Mouse (Mus musculus) forebrain, embryonic 16.5 days (tissue): ENCODE data around the gene Patz1. TPM values are rescaled to one million over a fixed set of nuclear protein-coding genes. Genes with fewer than 3 reads are reported as not detected.

Experiments used
- ATAC-seq: fragments of 200-750 bp; cut with Nextera tagmentation; 2 replicates; pipeline ENCODE4 v1.8.0; 2017; ENCODE audit warnings: mild to moderate bottlenecking, moderate library complexity
- H3K27ac ChIP-seq: fragments of 300-500 bp; sonication (generic); 2 replicates; pipeline ENCODE4 v1.5.1; 2014; ENCODE audit warnings: low read length, control low read depth
- H3K27me3 ChIP-seq: fragments of 300-500 bp; sonication (generic); replicated peaks from 2 replicates; pipeline ENCODE4 v1.6.1; 2014; ENCODE audit warnings: low read length; ENCODE audit not compliant: control insufficient read depth, insufficient read depth
- H3K36me3 ChIP-seq: fragments of 300-500 bp; sonication (generic); 2 replicates; pipeline ENCODE4 v1.6.1; 2014; ENCODE audit not compliant: control insufficient read depth, insufficient read depth
- H3K4me1 ChIP-seq: fragments of 300-500 bp; sonication (generic); replicated peaks from 2 replicates; pipeline ENCODE4 v1.6.1; 2014; ENCODE audit warnings: low read length; ENCODE audit not compliant: control insufficient read depth, insufficient read depth
- H3K4me2 ChIP-seq: fragments of 300-500 bp; sonication (generic); 2 replicates; pipeline ENCODE4 v1.6.1; 2014; ENCODE audit warnings: mild to moderate bottlenecking, low read length, control low read depth
- H3K4me3 ChIP-seq: fragments of 300-500 bp; sonication (generic); replicated peaks from 2 replicates; pipeline ENCODE4 v1.5.1; 2014; ENCODE audit warnings: mild to moderate bottlenecking, low read length, control low read depth
- H3K9ac ChIP-seq: fragments of 300-500 bp; sonication (generic); replicated peaks from 2 replicates; pipeline ENCODE4 v1.6.1; 2014; ENCODE audit warnings: low read depth, low read length, control low read depth
- H3K9me3 ChIP-seq: fragments of 300-500 bp; sonication (generic); 2 replicates; pipeline ENCODE4 v1.6.1; 2016; ENCODE audit warnings: low read length; ENCODE audit not compliant: control insufficient read depth
- WGBS: fragments of 180-500 bp; shearing (Covaris S2); extraction: QIAGEN DNeasy Blood & Tissue Kit; methylation state at CpG from one replicate; pipeline ENCODE4 v1.1.7; 2014; 5-methylcytosine and 5-hydroxymethylcytosine counted together
- polyA plus RNA-seq: library from polyadenylated mRNA; unstranded; fragments of >200 nt; fragmentation: Nextera tagmentation; extraction: Ambion mirVana; gene quantifications from 2 replicates; pipeline ENCODE4 v1.2.1, GENCODE M21; 2015

The Patz1 gene
- polyA plus RNA-seq, 1 experiment from 2014 or later: 56.6 TPM

DNA sequence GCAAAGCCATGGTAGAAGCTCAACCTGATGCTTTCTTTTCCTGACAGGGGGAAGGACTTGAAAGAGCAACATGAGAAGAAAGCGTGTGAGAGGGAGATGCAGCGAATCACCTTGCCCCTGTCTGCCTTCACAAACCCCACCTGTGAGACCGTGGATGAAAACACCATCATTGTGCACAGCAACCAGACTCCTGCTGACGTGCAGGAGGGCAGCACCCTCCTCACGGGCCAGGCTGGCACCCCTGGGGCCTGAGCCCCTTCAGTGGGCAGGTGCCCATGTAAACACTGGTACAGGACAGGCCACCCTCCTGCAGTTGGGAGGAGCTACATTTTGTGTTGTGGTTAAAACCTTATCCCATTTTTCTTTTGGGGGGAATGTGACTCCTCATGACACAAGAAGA is 52.8 kb downstream of the Patz1 start:
- H3K4me3 ChIP-seq: no peak overlapping the region
- H3K36me3 ChIP-seq: peaks cover 15% of the 10 kb centered on the region; the same call in 1 of the 2 replicates
- no peak overlapping the region for H3K27ac ChIP-seq
- no peaks in the 10 kb centered on the region for H3K27me3 ChIP-seq
- no peak overlapping the region for H3K9ac ChIP-seq
- WGBS: 81% methylated on average over 5 of the region's 5 CpGs
- H3K9me3 ChIP-seq: no peaks in the 10 kb centered on the region
- ATAC-seq: no peak
- H3K4me2 ChIP-seq: no peak overlapping the region
- H3K4me1 ChIP-seq: peaks cover 10% of the 10 kb centered on the region

DNA sequence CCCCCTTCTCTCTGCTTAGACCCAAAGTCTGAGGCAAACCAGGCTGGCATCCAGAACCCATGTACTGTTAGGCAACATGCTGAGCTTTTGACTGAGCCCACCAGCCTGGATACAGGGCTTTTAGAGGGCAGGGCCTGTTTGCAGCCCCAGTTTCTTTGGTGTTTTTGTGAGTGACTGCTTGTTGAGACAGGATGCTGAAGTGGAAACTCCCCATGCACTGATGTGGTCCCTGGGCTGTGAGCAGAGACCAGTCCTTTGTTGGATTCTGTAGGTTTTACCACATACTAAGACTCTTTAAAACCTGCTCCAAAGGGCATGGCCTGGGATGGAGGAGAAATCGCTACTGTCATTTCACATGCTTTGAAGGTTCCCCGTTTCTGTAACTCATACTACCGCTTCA is 56.2 kb downstream of the Patz1 start:
- Histone ChIP-seq H3K9ac (no peak overlapping the region), H3K36me3 (peaks cover 15% of the 10 kb centered on the region; the same call in 1 of the 2 replicates), H3K9me3 (no peaks in the 10 kb centered on the region), H3K4me1 (no peaks in the 10 kb centered on the region; the same call in 1 of the 2 replicates), H3K27me3 (no peaks in the 10 kb centered on the region), H3K4me2 (no peak overlapping the region), H3K27ac (no peak overlapping the region), H3K4me3 (no peak overlapping the region)
- no peak for ATAC-seq
- WGBS: 85% methylated on average over 3 of the region's 3 CpGs

DNA sequence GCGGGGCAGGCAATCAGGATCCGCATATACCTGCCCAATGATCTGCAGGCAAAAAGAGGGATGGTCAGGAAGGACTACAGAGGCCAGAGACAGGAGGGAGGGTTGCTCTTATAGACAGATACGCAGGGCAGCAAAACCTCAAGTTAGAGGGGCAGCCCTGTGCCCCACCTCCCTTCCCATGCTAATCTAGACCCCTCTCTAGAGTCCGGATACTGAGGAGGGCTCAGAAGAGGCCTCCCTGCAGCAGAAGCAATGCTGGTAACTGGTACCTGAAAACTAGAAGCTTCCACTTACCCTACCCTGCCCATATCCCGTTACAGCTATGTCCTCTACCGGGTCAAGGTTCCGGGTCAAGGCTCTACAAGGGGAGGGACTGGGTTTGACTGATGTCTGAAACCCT is 57.7 kb downstream of the Patz1 start:
- H3K9me3 ChIP-seq: no peaks in the 10 kb centered on the region
- no peak overlapping the region for H3K27ac ChIP-seq
- no peak for ATAC-seq
- no peaks in the 10 kb centered on the region; the same call in 1 of the 2 replicates for H3K4me1 ChIP-seq
- H3K4me2 ChIP-seq: no peak overlapping the region
- H3K27me3 ChIP-seq: no peaks in the 10 kb centered on the region
- 94% methylated on average over 7 of the region's 7 CpGs for WGBS
- H3K4me3 ChIP-seq: no peak overlapping the region
- H3K36me3 ChIP-seq: peaks cover 17% of the 10 kb centered on the region; the same call in 1 of the 2 replicates
- no peak overlapping the region for H3K9ac ChIP-seq

DNA sequence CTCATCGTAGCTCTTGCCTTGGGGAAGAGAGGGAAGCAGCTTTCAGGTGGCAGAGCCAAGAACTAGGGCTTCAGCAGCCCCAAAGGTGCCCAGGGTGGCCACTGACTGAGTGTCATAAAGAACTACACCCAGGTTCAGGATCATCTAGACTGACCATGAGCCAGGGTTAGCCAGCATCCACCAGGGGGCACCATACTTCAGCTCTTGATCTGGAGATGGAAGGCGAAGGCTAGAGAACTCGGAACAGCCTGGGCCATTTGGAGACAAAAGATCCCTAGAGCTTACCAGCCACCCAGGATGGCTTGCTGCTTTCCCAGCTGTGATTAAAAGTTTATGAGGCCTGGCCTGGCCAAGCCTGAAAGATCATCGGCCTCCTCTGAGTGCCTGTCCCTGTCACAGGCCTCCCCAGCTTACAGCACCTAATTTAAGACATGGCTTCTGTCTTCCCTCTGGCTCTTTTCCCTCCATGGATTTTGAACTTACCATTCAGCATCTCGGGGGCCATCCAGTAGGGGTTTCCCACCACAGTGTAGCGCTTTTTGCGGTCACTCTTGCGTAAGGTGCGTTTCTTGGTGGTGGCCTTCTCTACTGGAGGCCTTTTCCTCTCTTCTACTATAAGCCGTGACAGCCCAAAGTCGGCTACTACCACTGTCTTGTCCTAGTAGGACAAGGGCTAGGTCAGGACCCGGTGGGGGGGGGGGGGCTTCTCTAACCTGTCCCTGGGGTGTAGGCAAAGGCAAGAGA is 58.6 kb downstream of the Patz1 start:
- no peak overlapping the region for H3K4me2 ChIP-seq
- 60% methylated on average over 12 of the region's 12 CpGs for WGBS
- peaks cover 15% of the 10 kb centered on the region; the same call in 1 of the 2 replicates for H3K36me3 ChIP-seq
- H3K9me3 ChIP-seq: no peaks in the 10 kb centered on the region
- H3K4me1 ChIP-seq: no peaks in the 10 kb centered on the region; the same call in 1 of the 2 replicates
- H3K27ac ChIP-seq: no peak overlapping the region; the same call in 1 of the 2 replicates
- no peak overlapping the region for H3K9ac ChIP-seq
- H3K27me3 ChIP-seq: no peaks in the 10 kb centered on the region
- H3K4me3 ChIP-seq: no peak overlapping the region
- peak; percentile 73 for ATAC-seq

DNA sequence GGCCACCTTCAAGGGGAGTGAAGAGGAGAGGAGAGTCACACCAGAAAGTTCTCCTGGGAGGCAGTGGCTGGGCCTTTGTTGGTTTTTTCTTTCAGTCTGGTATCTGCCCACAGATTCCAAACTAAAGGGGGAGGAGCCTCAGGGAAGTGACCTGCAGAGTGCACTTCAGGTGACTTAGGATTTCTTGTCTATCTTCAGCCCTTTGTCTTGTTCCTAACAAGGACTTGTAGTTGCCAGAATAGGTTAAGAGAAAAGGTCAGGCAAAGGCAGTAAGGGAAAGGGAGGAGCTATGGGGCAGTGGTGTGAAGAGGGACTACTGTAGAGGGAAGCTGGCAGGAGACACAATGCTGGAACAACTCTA is 59.1 kb downstream of the Patz1 start:
- no peaks in the 10 kb centered on the region for H3K9me3 ChIP-seq
- H3K4me3 ChIP-seq: no peak overlapping the region
- no peak overlapping the region for H3K9ac ChIP-seq
- peaks cover 12% of the 10 kb centered on the region; the same call in 1 of the 2 replicates for H3K36me3 ChIP-seq
- H3K4me2 ChIP-seq: no peak overlapping the region
- H3K4me1 ChIP-seq: no peaks in the 10 kb centered on the region; the same call in 1 of the 2 replicates
- no peak for ATAC-seq
- H3K27me3 ChIP-seq: no peaks in the 10 kb centered on the region
- H3K27ac ChIP-seq: no peak overlapping the region

DNA sequence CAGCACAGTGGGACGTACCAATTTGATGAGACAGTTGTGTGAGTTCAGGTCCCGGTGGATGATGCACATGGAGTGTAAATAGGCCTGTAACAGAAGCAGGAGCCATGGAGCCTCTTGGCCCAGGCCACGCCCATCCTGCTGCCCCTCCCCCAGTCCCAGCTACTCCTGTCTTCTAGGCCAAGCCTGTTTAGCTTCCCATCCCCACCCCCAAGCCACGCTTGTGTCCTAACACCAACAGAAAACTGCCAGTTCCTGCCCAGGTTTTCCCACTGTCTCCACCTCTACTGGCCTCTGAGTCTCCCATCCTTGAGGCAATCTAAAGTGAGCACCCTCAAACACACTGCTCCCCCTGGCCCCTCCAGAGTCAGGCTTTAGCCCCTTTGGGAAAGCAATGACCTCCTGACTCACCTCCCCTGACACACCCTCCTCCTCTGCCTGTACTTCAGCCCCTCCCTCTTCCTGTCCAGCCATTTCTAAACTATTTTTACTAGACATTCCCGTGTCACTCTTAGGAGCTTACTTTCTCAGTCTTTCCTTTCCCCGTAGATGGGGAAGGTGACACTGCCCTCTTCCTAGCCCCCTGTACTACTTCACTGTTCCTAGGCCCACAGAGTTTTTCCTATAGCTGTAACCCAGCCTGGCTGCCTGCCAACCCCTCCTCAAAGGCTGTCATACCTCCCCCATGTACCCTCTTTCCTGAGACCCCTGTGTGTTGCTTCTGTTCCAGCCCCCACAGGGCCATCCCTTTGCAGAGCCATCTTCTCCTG is 60.1 kb downstream of the Patz1 start:
- Histone ChIP-seq H3K4me2 (no peak overlapping the region), H3K27me3 (no peaks in the 10 kb centered on the region), H3K27ac (no peak overlapping the region), H3K9me3 (no peaks in the 10 kb centered on the region), H3K4me3 (no peak overlapping the region), H3K36me3 (peaks cover 13% of the 10 kb centered on the region; the same call in 1 of the 2 replicates), H3K9ac (no peak overlapping the region), H3K4me1 (no peaks in the 10 kb centered on the region; the same call in 1 of the 2 replicates)
- no peak for ATAC-seq
- WGBS: 57% methylated on average over 6 of the region's 6 CpGs

DNA sequence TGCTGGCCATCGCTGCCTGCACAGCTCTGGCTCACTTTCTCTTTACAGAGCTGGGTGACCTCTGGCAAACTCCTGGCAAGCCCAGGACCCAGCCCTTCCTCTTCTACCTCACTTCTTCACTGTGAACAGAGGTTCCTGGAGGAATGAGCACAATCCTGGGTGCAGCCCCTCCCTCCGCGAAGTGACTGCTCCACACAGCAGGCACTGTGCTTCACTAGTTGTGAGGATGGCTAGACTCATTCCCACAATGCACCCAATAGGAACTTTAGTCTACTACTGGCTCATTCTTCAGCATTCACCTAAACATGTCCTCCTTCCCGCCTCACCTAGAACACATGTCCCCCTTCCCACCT is 60.6 kb downstream of the Patz1 start:
- Histone ChIP-seq H3K4me1 (no peaks in the 10 kb centered on the region; the same call in 1 of the 2 replicates), H3K27me3 (no peaks in the 10 kb centered on the region), H3K27ac (no peak overlapping the region), H3K9ac (no peak overlapping the region), H3K9me3 (no peaks in the 10 kb centered on the region), H3K4me3 (no peak overlapping the region), H3K4me2 (no peak overlapping the region), H3K36me3 (peaks cover 17% of the 10 kb centered on the region; the same call in 1 of the 2 replicates)
- no peak for ATAC-seq
- 90% methylated on average over 4 of the region's 4 CpGs for WGBS

DNA sequence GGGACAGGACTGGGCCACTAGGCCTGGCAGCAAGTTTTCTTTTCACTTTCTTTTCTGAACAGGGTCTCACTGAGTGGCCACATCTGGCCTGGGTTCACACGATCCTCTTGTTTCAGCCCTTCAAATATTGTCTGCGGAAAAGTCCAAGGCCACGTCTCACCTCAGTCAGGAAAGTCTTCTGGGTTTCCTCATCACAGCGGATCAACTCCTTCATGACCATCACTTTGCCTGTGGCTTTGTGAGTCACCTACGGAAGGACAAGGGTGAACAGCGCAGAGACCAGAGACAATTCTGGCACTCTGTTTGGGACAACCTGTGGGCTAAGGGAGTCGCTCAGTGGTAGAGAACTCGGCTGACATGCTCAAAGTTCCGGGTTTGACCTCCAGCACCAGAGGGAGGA is 63.5 kb downstream of the Patz1 start:
- no peak for ATAC-seq
- H3K4me1 ChIP-seq: no peaks in the 10 kb centered on the region; the same call in 1 of the 2 replicates
- H3K9ac ChIP-seq: no peak overlapping the region
- H3K4me3 ChIP-seq: no peak overlapping the region
- H3K4me2 ChIP-seq: no peak overlapping the region
- no peaks in the 10 kb centered on the region for H3K27me3 ChIP-seq
- H3K9me3 ChIP-seq: no peaks in the 10 kb centered on the region
- H3K36me3 ChIP-seq: peaks cover 21% of the 10 kb centered on the region
- H3K27ac ChIP-seq: no peak overlapping the region
- 93% methylated on average over 9 of the region's 9 CpGs for WGBS

DNA sequence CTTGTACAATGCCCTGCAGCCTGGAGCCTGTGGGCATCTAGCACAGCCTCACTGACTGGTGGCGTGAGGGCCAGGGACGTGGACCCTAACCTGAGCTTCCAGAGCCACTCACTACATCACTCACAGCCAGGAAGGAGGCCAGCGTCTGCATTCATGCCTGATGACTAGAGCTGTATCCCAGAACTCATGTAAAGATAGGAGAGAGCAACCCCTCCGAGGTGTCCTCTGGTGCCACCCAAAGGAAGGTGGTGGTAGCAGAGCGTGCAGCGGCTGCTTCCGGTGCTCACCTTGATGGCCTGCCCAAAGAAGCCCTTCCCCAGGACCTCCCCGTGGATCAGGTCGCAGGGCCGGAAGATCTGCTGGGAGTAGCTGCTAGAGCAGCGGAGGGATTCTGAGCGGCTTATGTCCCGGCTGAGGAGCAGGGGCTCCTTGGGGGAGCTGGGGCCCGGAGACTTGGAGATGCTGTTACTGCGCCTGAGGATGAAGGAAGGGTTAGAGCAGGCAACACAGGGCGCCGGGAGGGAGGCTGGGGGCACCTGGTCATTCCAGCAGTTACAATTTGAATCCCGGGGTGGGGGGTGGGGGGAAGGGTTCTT is 64.4 kb downstream of the Patz1 start:
- ATAC-seq: no peak
- WGBS: 44% methylated on average over 18 of the region's 18 CpGs
- Histone ChIP-seq H3K27ac (no peak overlapping the region), H3K9me3 (no peaks in the 10 kb centered on the region), H3K27me3 (no peaks in the 10 kb centered on the region), H3K9ac (no peak overlapping the region), H3K4me2 (no peak overlapping the region), H3K4me1 (no peaks in the 10 kb centered on the region), H3K36me3 (peaks cover 25% of the 10 kb centered on the region), H3K4me3 (no peak overlapping the region)
